In genomic region chr5:35803416-35803815, GRCm38 (mm10) we compare ENCODE assay signal across 13 mouse cellular contexts. TPM values are rescaled to one million over a fixed set of nuclear protein-coding genes. Genes with fewer than 3 reads are reported as not detected.
"Had no signal": no experiment of that assay in that cellular context is flagged by ENCODE, and none has a peak within 500 bp of the region (broad histone marks: within the 10 kb centered on the region; RNA-seq: fewer than 3 reads in every experiment).

No protein-coding gene starts in this region.

- H3K9me3 ChIP-seq: kidney, embryonic 15.5 days; midbrain, embryonic 15.5 days; neural tube, embryonic 13.5 days; stomach, embryonic 15.5 days had no signal

- H3K4me2 ChIP-seq: kidney, embryonic 15.5 days; limb, embryonic 13.5 days; midbrain, embryonic 15.5 days; neural tube, embryonic 13.5 days; stomach, embryonic 15.5 days had no signal

- ATAC-seq: midbrain, embryonic 15.5 days had no signal

- H3K36me3 ChIP-seq: kidney, embryonic 15.5 days; limb, embryonic 13.5 days; midbrain, embryonic 15.5 days; neural tube, embryonic 13.5 days; stomach, embryonic 15.5 days had no signal

- H3K27ac ChIP-seq: kidney, embryonic 15.5 days; limb, embryonic 13.5 days; liver, embryonic 14.5 days; midbrain, embryonic 15.5 days; neural tube, embryonic 13.5 days; stomach, embryonic 15.5 days had no signal

- H3K9ac ChIP-seq: kidney, embryonic 15.5 days; limb, embryonic 13.5 days; liver, embryonic 14.5 days; midbrain, embryonic 15.5 days; neural tube, embryonic 13.5 days; stomach, embryonic 15.5 days had no signal

- H3K4me3 ChIP-seq: kidney, embryonic 15.5 days; limb, embryonic 13.5 days; midbrain, embryonic 15.5 days; neural tube, embryonic 13.5 days; stomach, embryonic 15.5 days had no signal

- H3K4me1 ChIP-seq: kidney, embryonic 15.5 days; midbrain, embryonic 15.5 days; neural tube, embryonic 13.5 days; stomach, embryonic 15.5 days had no signal

- DNase-seq: kidney, postnatal 14 days; lung, adult 18-20 months; lung, postnatal 36 days; retina, postnatal 1 day; right cerebral cortex, postnatal 4 days; thymus, postnatal 36 days had no signal

- H3K27me3 ChIP-seq: limb, embryonic 13.5 days; midbrain, embryonic 15.5 days; neural tube, embryonic 13.5 days; stomach, embryonic 15.5 days had no signal

RNA-seq across cellular contexts. Expression of gene Ablim2, which starts 45.7 kb away (rescaled TPM):
- total RNA-seq: megakaryocyte progenitor cell, adult 5-6 weeks had no signal
